9 mouse cellular contexts compared by ENCODE assay signal in genomic region chr16:50374611-50375010, GRCm38 (mm10). TPM values are rescaled to one million over a fixed set of nuclear protein-coding genes. Genes with fewer than 3 reads are reported as not detected.
DNase-seq lines count a peak whose midpoint lies in the region; ATAC-seq and TF ChIP-seq lines count a peak whose summit lies in the region.
"Had no signal": no experiment of that assay in that cellular context is flagged by ENCODE, and none has a peak within 500 bp of the region (broad histone marks: within the 10 kb centered on the region; RNA-seq: fewer than 3 reads in every experiment).

No protein-coding gene starts in this region.

- 0 out of 2 replicates have a peak, but pooled peaks have one; percentile 25 for TF ChIP-seq CTCF in G1E (IDR thresholded peaks at IDR 0.05; ENCODE audit: low read depth, low read length)

- H3K27ac ChIP-seq in hindbrain, embryonic 11.5 days (ENCODE audit: low read depth, low read length), result no peak overlapping the region
- H3K27ac ChIP-seq in hindbrain, embryonic 10.5 days, result no peak overlapping the region
- H3K27ac ChIP-seq: embryonic facial prominence, embryonic 12.5 days had no signal

- 90% methylated on average over 3 of the region's 3 CpGs for WGBS in hindbrain, embryonic 11.5 days
- 88% methylated on average over 3 of the region's 3 CpGs for WGBS in hindbrain, embryonic 10.5 days

- H3K36me3 ChIP-seq in hindbrain, embryonic 11.5 days (ENCODE audit: control insufficient read depth, insufficient read depth, low read length), result no peaks in the 10 kb centered on the region
- H3K36me3 ChIP-seq in hindbrain, embryonic 10.5 days, result no peaks in the 10 kb centered on the region
- H3K36me3 ChIP-seq in G1E (replicated peaks), result peaks cover 5% of the 10 kb centered on the region
- H3K36me3 ChIP-seq: embryonic facial prominence, embryonic 12.5 days had no signal

- no peak overlapping the region for H3K4me2 ChIP-seq in hindbrain, embryonic 11.5 days (replicated peaks; ENCODE audit: low read depth, low read length)
- H3K4me2 ChIP-seq: embryonic facial prominence, embryonic 12.5 days had no signal

- peak; percentile 48 for DNase-seq in hindbrain, embryonic 11.5 days (ENCODE audit: low spot score)
- DNase-seq in hindbrain, embryonic 10.5 days (ENCODE audit: low spot score), result no peak
- peak; percentile 75 for DNase-seq in A20 (ENCODE audit: low read depth, low spot score)
- no peak for DNase-seq in G1E (ENCODE audit: low spot score)
- DNase-seq in gastrocnemius, postnatal 10 days, result peak; percentile 30
- DNase-seq in mesoderm, embryonic 11.5 days (ENCODE audit: low read depth, low spot score), result peak; percentile 45
- DNase-seq in neural tube, embryonic 10.5 days (ENCODE audit: extremely low spot score, low spot score), result no peak
- DNase-seq in right cerebral cortex, postnatal 10 days (ENCODE audit: low spot score in 2 of 2), result no peak

- no peaks in the 10 kb centered on the region for H3K4me1 ChIP-seq in hindbrain, embryonic 11.5 days (replicated peaks; ENCODE audit: control insufficient read depth, insufficient read depth, low read length)
- H3K4me1 ChIP-seq in hindbrain, embryonic 10.5 days (replicated peaks), result peaks cover 13% of the 10 kb centered on the region
- peaks cover 18% of the 10 kb centered on the region for H3K4me1 ChIP-seq in G1E (ENCODE audit: insufficient read depth, low read depth, low read length)
- H3K4me1 ChIP-seq: embryonic facial prominence, embryonic 12.5 days had no signal

- no peak for ATAC-seq in hindbrain, embryonic 11.5 days (ENCODE audit: low FRiP score)
- ATAC-seq in G1E (ENCODE audit: extremely low read depth, insufficient number of reproducible peaks, low FRiP score, poor library complexity, severe bottlenecking), result no peak

- no peak overlapping the region for H3K9ac ChIP-seq in hindbrain, embryonic 11.5 days (ENCODE audit: low read depth, low read length)
- H3K9ac ChIP-seq: embryonic facial prominence, embryonic 12.5 days had no signal

- H3K27me3 ChIP-seq in hindbrain, embryonic 11.5 days (ENCODE audit: control insufficient read depth, insufficient read depth, low read length), result no peaks in the 10 kb centered on the region
- no peaks in the 10 kb centered on the region for H3K27me3 ChIP-seq in hindbrain, embryonic 10.5 days (ENCODE audit: insufficient read depth, poor library complexity, severe bottlenecking)
- H3K27me3 ChIP-seq in G1E (ENCODE audit: insufficient read depth, low read length), result no peaks in the 10 kb centered on the region
- H3K27me3 ChIP-seq: embryonic facial prominence, embryonic 12.5 days had no signal

- H3K9me3 ChIP-seq in hindbrain, embryonic 11.5 days (ENCODE audit: control insufficient read depth, low read length), result no peaks in the 10 kb centered on the region
- H3K9me3 ChIP-seq in hindbrain, embryonic 10.5 days, result no peaks in the 10 kb centered on the region
- H3K9me3 ChIP-seq in G1E (replicated peaks), result no peaks in the 10 kb centered on the region
- H3K9me3 ChIP-seq: embryonic facial prominence, embryonic 12.5 days had no signal

- H3K4me3 ChIP-seq in hindbrain, embryonic 11.5 days (ENCODE audit: low read depth, low read length), result no peak overlapping the region
- H3K4me3 ChIP-seq in hindbrain, embryonic 10.5 days, result no peak overlapping the region
- no peak overlapping the region for H3K4me3 ChIP-seq in G1E (ENCODE audit: low read depth, low read length)
- H3K4me3 ChIP-seq: embryonic facial prominence, embryonic 12.5 days had no signal

RNA-seq across cellular contexts. Expression of gene Bbx, which starts 57.6 kb away (rescaled TPM):
- 36.9 and 42.2 TPM in 2 replicates for polyA plus RNA-seq in hindbrain, embryonic 11.5 days (2014; fragmentation: Nextera tagmentation; extraction: Ambion mirVana)
- polyA plus RNA-seq in hindbrain, embryonic 10.5 days (2016; fragmentation: Nextera tagmentation; extraction: Ambion mirVana), result 30.7 and 42.2 TPM in 2 replicates
- total RNA-seq in G1E (2014; fragmentation: Nextera tagmentation) (112 and 113 TPM in 2 replicates), G1E (2017) (39.7 and 43.7 TPM in 2 replicates)
- polyA plus RNA-seq in G1E (2012), result 2.9 and 3.7 TPM in 2 replicates
- total RNA-seq in gastrocnemius, postnatal 10 days (2021), result 10 to 100 TPM; 12.3 to 15.6 TPM

Comparison
In these comparisons a context has a peak if more than half of its experiments do, and no peak if none do; other contexts are left out.
1. DNase-seq: peak in hindbrain, embryonic 11.5 days (single experiment), A20 (single experiment), gastrocnemius, postnatal 10 days (single experiment) and mesoderm, embryonic 11.5 days (single experiment); none in hindbrain, embryonic 10.5 days (single experiment), G1E (single experiment), neural tube, embryonic 10.5 days (single experiment) and right cerebral cortex, postnatal 10 days (0 of 2).